Mouse (Mus musculus) neural tube, embryonic 11.5 days (tissue): ENCODE measurements at regions not wholly inside any gene's neighbourhood (a gene's known extent, or its start where the extent isn't known, plus 50 kb on each side); places are given as distances from the start of the nearest gene placed in this dataset.

Experiments used
- ATAC-seq: fragments of 200-750 bp; cut with Nextera tagmentation; 2 replicates; pipeline ENCODE4 v1.8.0; 2017; ENCODE audit warnings: moderate number of reproducible peaks, mild to moderate bottlenecking, moderate TSS enrichment, moderate library complexity; ENCODE audit not compliant: insufficient read depth, low FRiP score, low TSS enrichment
- DNase-seq: peaks from one replicate; pipeline ENCODE4 v3.0.0-alpha.2; 2015; ENCODE audit warnings: low spot score
- H3K27ac ChIP-seq: fragments of 300-500 bp; sonication (generic); 2 replicates; pipeline ENCODE4 v1.5.1; 2014; ENCODE audit warnings: low read depth, mild to moderate bottlenecking, low read length
- H3K27me3 ChIP-seq: fragments of 300-500 bp; sonication (generic); 2 replicates; pipeline ENCODE4 v1.6.1; 2014; ENCODE audit warnings: mild to moderate bottlenecking, low read length, mixed read lengths; ENCODE audit not compliant: control insufficient read depth, insufficient read depth
- H3K36me3 ChIP-seq: fragments of 300-500 bp; sonication (generic); 2 replicates; pipeline ENCODE4 v1.6.1; 2014; ENCODE audit warnings: mild to moderate bottlenecking, low read length, moderate library complexity, mixed read lengths; ENCODE audit not compliant: control insufficient read depth, insufficient read depth
- H3K4me1 ChIP-seq: fragments of 300-500 bp; sonication (generic); 2 replicates; pipeline ENCODE4 v1.6.1; 2014; ENCODE audit warnings: low read length, mixed read lengths; ENCODE audit not compliant: control insufficient read depth, insufficient read depth
- H3K4me2 ChIP-seq: fragments of 300-500 bp; sonication (generic); 2 replicates; pipeline ENCODE4 v1.6.1; 2014; ENCODE audit warnings: low read depth, mild to moderate bottlenecking, moderate library complexity
- H3K4me3 ChIP-seq: fragments of 300-500 bp; sonication (generic); 2 replicates; pipeline ENCODE4 v1.5.1; 2014; ENCODE audit warnings: low read depth, low read length
- H3K9ac ChIP-seq: fragments of 300-500 bp; sonication (generic); 2 replicates; pipeline ENCODE4 v1.6.1; 2014; ENCODE audit warnings: mild to moderate bottlenecking, low read length
- H3K9me3 ChIP-seq: fragments of 300-500 bp; sonication (generic); 2 replicates; pipeline ENCODE4 v1.6.1; 2016; ENCODE audit warnings: low read length; ENCODE audit not compliant: control insufficient read depth
- WGBS: fragments of 180-500 bp; shearing (Covaris S2); extraction: QIAGEN DNeasy Blood & Tissue Kit; methylation state at CpG from one replicate; pipeline ENCODE4 v1.1.7; 2014; 5-methylcytosine and 5-hydroxymethylcytosine counted together

GRCm38 (mm10) chr6:81447701-81448100 is 475.8 kb upstream of the Gcfc2 start:
- H3K4me1 ChIP-seq, result no peaks in the 10 kb centered on the region
- no peak for ATAC-seq
- H3K9me3 ChIP-seq, result no peaks in the 10 kb centered on the region
- H3K27me3 ChIP-seq, result no peaks in the 10 kb centered on the region
- no peaks in the 10 kb centered on the region for H3K36me3 ChIP-seq
- no peak overlapping the region for H3K4me2 ChIP-seq
- WGBS, result 95% methylated on average over 6 of the region's 6 CpGs
- H3K4me3 ChIP-seq, result no peak overlapping the region
- no peak for DNase-seq
- H3K27ac ChIP-seq, result no peak overlapping the region
- no peak overlapping the region for H3K9ac ChIP-seq

GRCm38 (mm10) chr6:81448366-81448765 is 475.1 kb upstream of the Gcfc2 start:
- no peak for ATAC-seq
- Histone ChIP-seq H3K4me2 (no peak overlapping the region), H3K9ac (no peak overlapping the region), H3K27me3 (no peaks in the 10 kb centered on the region), H3K9me3 (no peaks in the 10 kb centered on the region), H3K36me3 (no peaks in the 10 kb centered on the region), H3K27ac (no peak overlapping the region), H3K4me3 (no peak overlapping the region), H3K4me1 (no peaks in the 10 kb centered on the region)
- no peak for DNase-seq
- WGBS, result 77% methylated on average over 3 of the region's 3 CpGs

GRCm38 (mm10) chr6:81461095-81461494 is 462.4 kb upstream of the Gcfc2 start:
- no peak overlapping the region for H3K4me2 ChIP-seq
- no peaks in the 10 kb centered on the region for H3K36me3 ChIP-seq
- 86% methylated on average over 4 of the region's 4 CpGs for WGBS
- H3K9ac ChIP-seq, result no peak overlapping the region
- H3K27ac ChIP-seq, result no peak overlapping the region
- no peaks in the 10 kb centered on the region for H3K9me3 ChIP-seq
- ATAC-seq (no peak), DNase-seq (no peak)
- no peak overlapping the region for H3K4me3 ChIP-seq
- H3K27me3 ChIP-seq, result no peaks in the 10 kb centered on the region
- no peaks in the 10 kb centered on the region for H3K4me1 ChIP-seq

DNA sequence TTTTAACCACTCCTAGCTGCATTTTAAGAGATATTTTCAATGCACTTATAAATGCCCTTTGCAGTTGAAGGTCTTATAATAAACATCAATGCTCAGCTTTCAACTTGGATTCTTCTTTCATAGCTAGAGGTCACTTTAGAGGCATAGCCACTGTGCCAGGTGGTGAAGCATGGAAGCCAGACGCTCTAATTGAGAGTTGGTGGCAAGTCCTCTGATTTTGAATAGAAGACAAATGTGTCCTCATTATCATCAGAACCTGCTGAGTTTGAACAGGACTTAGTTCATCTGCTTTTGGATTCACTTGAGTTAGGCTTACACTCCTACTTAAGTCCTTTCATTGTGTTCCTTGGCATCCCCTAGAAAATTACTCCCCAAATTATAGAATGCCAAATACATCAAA is 459.0 kb upstream of the Gcfc2 start:
- Histone ChIP-seq H3K36me3 (no peaks in the 10 kb centered on the region), H3K27me3 (no peaks in the 10 kb centered on the region), H3K27ac (no peak overlapping the region), H3K9ac (no peak overlapping the region), H3K4me1 (no peaks in the 10 kb centered on the region), H3K9me3 (no peaks in the 10 kb centered on the region), H3K4me2 (no peak overlapping the region), H3K4me3 (no peak overlapping the region)
- DNase-seq, result no peak
- WGBS, result 55% methylated on average over 1 of the region's 1 CpGs
- ATAC-seq, result no peak

- no peaks in the 10 kb centered on the region for H3K27me3 ChIP-seq
- H3K9ac ChIP-seq, result no peak overlapping the region
- H3K4me1 ChIP-seq, result no peaks in the 10 kb centered on the region
- no peak overlapping the region for H3K4me2 ChIP-seq
- ATAC-seq (no peak), DNase-seq (no peak)
- H3K27ac ChIP-seq, result no peak overlapping the region
- no peaks in the 10 kb centered on the region for H3K9me3 ChIP-seq
- H3K36me3 ChIP-seq, result no peaks in the 10 kb centered on the region
- H3K4me3 ChIP-seq, result no peak overlapping the region
- WGBS, result 40% methylated on average over 4 of the region's 4 CpGs
Measured at GRCm38 (mm10) chr6:81466536-81466935, 456.9 kb upstream of the Gcfc2 start.

- Histone ChIP-seq H3K4me2 (no peak overlapping the region), H3K27ac (no peak overlapping the region), H3K4me1 (no peaks in the 10 kb centered on the region), H3K9ac (no peak overlapping the region), H3K27me3 (no peaks in the 10 kb centered on the region), H3K9me3 (no peaks in the 10 kb centered on the region), H3K4me3 (no peak overlapping the region), H3K36me3 (no peaks in the 10 kb centered on the region)
- ATAC-seq, result no peak
- 81% methylated on average over 9 of the region's 9 CpGs for WGBS
- no peak for DNase-seq
Measured at GRCm38 (mm10) chr6:81471340-81471955, 452.0 kb upstream of the Gcfc2 start.

DNA sequence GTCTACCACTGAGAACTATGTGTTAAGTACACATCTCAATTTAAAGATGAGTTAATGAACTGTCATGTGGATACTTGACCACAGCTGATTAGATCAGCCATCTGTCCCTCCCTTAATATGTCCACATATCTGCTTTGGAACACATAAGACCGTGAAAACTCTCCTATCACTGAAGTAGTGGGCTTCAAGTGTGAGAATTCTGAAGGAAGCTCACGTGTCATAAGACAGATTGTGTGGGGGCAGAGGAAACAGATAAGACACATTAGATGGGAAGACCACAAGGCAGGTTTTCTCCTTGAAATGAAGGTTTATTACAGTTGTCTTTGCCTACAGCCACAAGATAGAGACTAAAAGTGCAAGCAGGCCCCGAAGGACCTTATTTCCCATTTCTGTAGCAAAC is 451.0 kb upstream of the Gcfc2 start:
- 88% methylated on average over 3 of the region's 3 CpGs for WGBS
- no peak for ATAC-seq

GRCm38 (mm10) chr6:81474786-81475185 is 448.7 kb upstream of the Gcfc2 start:
- ATAC-seq, result no peak
- Histone ChIP-seq H3K4me3 (no peak overlapping the region), H3K27ac (no peak overlapping the region), H3K36me3 (no peaks in the 10 kb centered on the region), H3K9me3 (no peaks in the 10 kb centered on the region), H3K9ac (no peak overlapping the region), H3K4me1 (no peaks in the 10 kb centered on the region), H3K4me2 (no peak overlapping the region), H3K27me3 (no peaks in the 10 kb centered on the region)
- WGBS, result 88% methylated on average over 1 of the region's 1 CpGs
- no peak for DNase-seq

More for the DNA sequence above, 451.0 kb upstream of the Gcfc2 start:
- no peaks in the 10 kb centered on the region for H3K36me3 ChIP-seq
- H3K9ac ChIP-seq, result no peak overlapping the region
- H3K9me3 ChIP-seq, result no peaks in the 10 kb centered on the region
- H3K27ac ChIP-seq, result no peak overlapping the region
- no peaks in the 10 kb centered on the region for H3K27me3 ChIP-seq
- DNase-seq, result no peak
- no peaks in the 10 kb centered on the region for H3K4me1 ChIP-seq
- no peak overlapping the region for H3K4me2 ChIP-seq
- no peak overlapping the region for H3K4me3 ChIP-seq

DNA sequence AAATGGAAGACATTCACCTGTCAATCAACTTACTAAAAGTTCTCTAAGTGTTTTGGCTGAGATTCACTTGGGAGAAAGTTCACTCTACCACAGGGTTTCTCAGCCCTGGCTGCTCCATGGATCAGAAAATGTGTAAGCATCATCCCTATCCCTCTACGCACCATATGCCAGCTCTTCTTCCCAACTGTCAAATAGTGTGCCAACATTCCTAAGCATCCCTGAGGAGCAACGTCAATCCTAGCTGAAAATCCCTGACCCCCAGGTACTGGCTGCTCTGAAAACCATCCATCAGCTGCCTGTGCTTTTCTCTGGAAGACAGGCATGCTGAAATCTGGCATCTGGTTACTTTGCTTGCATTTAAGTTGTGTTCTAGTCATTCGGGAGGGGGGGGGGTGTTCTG is 436.5 kb upstream of the Gcfc2 start:
- Histone ChIP-seq H3K27me3 (no peaks in the 10 kb centered on the region), H3K4me2 (no peak overlapping the region), H3K27ac (no peak overlapping the region), H3K4me3 (no peak overlapping the region), H3K9me3 (no peaks in the 10 kb centered on the region), H3K36me3 (no peaks in the 10 kb centered on the region), H3K4me1 (no peaks in the 10 kb centered on the region), H3K9ac (no peak overlapping the region)
- DNase-seq, result no peak
- WGBS, result 67% methylated on average over 3 of the region's 3 CpGs
- no peak for ATAC-seq
